Mouse (Mus musculus) kidney, postnatal 36 days (tissue): ENCODE data around the gene Pspn.
A peak's percentile ranks its signal among the peaks of the same experiment; 100 is the strongest.

Experiments used
- DNase-seq, 2 experiments: peaks; one replicate each; pipeline ENCODE4 v3.0.0; 2021 to 2022; ENCODE audit warnings: mixed read lengths in 2 of 2

Gene Pspn

DNA sequence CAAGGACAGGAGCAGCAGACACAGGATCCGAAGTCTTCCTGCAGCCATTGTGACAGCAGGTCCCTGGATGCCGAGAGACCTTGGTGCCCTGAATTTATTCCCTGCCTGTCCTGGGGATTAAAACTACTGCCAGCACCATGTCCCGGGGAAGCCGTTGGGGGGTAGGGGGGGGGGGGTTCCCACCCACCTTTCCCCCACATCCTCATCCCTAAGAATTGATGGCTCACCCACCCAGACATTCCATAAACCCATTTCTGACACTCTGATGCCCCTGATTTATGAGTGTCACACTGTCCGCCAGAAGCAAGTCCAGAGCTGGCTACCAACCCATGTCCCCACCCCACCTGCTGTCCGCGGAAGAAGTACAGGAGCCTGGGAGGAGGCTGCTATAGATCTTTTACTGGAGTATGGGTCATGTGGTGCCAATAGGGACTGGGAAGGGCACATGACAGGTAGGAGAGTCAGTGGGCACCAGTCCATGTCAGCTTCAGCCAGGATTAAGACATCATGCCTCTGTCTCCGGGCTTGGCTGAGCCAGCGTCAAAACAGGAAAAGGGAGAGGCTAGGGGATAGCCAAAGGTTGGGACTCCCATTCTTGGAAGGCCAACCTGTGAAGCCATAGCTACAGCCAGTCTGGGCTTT, at the start of gene Pspn:
TSS of gene Pspn (minus strand) at position 51 of the 642 bp plus-strand sequence.
- DNase-seq: peak; percentile 17 to 22

GRCm38 (mm10) chr17:57048816-57049215, 49.0 kb upstream of the Pspn start:
- DNase-seq: no peak

GRCm38 (mm10) chr17:57047406-57047805, 47.6 kb upstream of the Pspn start:
- peak; percentile 13 to 15 for DNase-seq

GRCm38 (mm10) chr17:57041554-57041953, 41.7 kb upstream of the Pspn start, which contains the start of gene Slc25a41:
Gene Slc25a41, minus strand, starts transcription at chr17:57041654.
- DNase-seq: no peak

DNA sequence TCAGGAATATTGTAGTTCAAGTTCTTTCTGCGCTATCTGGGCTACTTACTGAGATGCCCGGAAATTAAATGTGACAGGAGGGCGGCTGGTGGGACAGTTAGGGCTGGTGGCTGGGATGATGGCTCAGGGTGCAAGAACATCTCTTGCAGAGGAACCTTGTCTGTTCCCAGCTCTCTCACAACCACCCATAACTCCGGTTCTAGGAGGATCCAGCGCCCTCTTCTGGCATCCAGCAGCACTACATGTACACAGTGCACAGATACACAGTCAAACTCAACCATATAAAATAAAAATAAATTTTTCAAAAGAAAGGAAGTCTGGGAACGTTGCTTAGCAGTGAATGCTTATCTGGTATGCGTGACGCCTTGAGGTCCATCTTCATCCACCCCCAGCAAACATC, 39.2 kb upstream of the Pspn start:
- peak in 1 of 2 experiments; percentile 27 for DNase-seq

DNA sequence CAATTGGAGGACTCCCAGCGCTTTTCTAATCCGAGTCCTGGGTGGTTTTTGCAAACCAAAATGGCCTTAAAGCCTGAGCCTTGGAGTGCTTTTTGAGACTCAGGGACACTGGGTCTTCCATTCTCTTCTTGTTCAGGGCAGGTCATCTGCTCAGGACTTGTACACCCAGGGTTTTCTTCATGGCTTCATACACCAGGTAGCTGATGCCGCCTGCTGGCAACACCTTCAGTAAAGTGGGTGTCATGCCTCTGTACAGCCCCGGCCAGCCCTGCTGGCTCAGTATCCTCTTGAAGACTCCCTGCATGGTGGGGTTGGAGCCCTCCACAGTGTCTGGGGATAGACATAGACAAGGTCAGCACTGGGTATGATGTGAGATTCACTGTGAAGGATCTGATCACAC, 33.0 kb upstream of the Pspn start:
- DNase-seq: no peak

DNA sequence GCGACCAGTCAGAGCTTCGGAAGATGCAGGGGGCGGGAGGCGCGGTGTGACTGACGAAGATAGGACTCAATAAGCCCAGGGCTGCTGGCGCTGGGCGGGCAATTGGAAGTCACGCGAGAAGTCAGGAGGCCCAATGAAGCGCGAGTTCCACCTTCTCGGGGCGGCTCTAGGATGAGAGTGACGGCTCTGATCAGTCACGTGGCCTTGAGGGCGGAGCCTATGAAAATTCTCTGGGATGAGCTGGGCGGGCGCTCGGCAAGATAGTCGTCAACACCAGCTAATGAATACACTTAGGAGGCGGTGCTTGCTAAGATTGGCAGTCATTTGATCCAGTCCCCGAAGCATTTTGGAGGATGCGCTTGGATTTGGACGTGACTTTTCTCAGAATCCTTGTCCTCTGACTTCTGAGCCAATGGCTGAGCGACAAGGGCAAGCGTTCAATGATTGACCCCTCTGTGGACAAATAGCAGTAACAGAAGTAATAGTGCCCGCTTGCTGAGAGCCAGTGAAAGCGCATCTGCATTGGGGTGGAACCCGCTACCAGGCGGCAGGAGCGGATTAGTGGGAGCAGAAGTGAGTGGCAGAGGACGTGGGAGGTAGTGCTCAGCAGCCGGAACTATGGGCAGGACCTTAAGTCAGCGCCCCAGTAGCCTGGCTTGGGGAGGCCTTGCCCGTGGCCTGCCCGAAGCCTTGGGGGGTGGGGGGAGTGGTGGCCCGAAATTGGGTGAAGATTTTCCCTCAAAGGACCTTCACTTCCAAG, 32.0 kb upstream of the Pspn start:
- DNase-seq: peak; percentile 100

DNA sequence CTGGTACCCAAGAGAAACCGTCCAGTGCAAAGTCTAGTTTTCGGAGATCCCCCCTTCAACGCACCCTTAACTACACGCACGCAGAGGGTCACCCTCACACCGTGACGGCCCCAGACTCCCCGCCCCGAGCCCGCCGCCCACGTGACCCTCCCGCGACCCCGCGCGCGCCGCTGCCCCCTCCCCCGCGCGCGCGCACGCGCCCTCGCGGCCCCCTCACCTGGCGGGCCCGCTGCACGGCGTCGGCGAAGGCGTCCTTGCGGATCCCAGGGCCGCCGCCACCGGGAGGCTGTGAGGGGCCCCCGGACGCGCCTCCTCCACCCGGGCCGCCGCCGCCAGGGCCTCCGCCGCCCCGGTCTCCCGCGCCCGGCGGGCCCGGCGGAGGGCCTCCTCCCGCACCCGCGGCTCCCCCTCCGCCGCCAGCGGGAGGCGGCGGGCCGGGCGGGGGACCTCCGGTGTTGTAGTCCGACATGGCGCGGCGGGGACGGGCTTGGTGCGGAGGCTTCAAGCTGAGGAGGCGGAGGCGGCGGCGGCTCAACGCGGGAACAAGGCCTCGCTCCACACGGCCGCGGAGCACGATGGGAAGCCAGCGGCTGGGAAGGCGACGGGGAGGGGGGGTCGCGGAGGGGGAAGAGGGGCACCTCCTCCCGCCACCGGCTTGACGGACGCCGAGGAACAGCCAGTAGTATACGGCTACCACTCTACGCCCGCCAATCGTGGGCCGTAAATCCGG, 31.3 kb upstream of the Pspn start, which contains the start of gene Khsrp:
TSS of gene Khsrp (minus strand) at position 592 of the 730 bp plus-strand sequence.
- DNase-seq: peak; percentile 28 to 52

GRCm38 (mm10) chr17:57029691-57030090, 29.9 kb upstream of the Pspn start:
- DNase-seq: peak; percentile 27 to 43

DNA sequence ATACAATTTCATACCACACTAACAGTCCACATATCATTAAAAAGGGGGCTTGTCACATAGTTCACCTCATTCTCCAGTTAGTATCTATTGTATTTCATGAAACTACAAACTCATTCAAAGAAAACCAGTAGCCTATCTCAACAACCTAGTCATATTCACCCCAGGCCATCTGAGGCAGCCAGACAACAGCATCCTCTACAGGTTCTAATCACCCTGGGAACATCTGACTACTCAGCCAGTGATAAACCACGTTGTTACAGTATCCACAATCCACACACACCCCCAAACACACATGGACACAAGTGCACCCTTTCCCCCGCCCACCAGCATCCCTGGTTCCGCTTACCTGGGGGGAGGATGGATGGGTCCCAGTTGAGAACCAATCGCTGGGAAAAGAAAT, 27.7 kb upstream of the Pspn start:
- no peak for DNase-seq

- no peak for DNase-seq
These were observed 21.1 kb upstream of the Pspn start for GRCm38 (mm10) chr17:57020960-57021359.

DNA sequence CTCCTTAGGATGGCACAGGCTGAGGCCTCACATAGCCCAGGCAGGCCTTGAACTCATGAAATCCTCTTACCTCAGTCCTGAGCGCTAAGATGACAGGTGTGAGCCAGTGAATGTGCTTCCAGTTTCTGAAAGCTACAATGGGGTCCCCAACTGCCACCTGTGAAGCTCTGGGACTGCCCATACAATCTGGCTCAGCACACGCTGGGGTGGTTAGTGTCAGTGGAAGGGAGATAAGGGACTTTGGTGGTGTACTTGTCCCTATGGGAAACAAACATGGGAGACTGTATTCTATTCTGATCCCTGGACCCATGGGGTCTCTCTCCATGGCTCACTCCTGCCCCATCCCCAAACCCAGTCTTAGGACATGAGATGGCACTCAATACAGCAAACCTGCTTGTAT, 19.9 kb upstream of the Pspn start:
- DNase-seq: no peak

- no peak for DNase-seq
These were observed 12.5 kb upstream of the Pspn start for GRCm38 (mm10) chr17:57012245-57012795.

- peak; percentile 93 to 96 for DNase-seq
These were observed 11.7 kb upstream of the Pspn start, which contains the start of the genes Gtf2f1 and Gm17949 for GRCm38 (mm10) chr17:57011236-57012141. Gene Gtf2f1, minus strand, starts transcription at chr17:57011288. Gene Gm17949, plus strand, starts transcription at chr17:57011469.

DNA sequence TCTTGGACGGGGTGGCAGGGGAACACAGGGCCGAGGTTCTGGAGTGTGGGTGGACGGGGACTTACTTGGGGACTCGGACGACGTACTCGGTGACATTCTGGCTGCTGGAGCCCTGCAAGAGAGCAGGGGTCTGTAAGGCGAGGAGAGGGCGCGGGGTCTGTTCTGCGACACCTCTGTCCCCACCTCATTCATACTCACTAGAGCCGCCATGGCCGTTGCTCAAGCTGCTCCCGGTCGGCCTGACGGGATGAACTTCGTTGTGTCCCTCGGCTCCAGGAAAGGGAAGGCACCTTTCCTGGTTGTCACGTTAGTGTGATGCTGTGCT, 11.1 kb upstream of the Pspn start:
- no peak for DNase-seq

DNA sequence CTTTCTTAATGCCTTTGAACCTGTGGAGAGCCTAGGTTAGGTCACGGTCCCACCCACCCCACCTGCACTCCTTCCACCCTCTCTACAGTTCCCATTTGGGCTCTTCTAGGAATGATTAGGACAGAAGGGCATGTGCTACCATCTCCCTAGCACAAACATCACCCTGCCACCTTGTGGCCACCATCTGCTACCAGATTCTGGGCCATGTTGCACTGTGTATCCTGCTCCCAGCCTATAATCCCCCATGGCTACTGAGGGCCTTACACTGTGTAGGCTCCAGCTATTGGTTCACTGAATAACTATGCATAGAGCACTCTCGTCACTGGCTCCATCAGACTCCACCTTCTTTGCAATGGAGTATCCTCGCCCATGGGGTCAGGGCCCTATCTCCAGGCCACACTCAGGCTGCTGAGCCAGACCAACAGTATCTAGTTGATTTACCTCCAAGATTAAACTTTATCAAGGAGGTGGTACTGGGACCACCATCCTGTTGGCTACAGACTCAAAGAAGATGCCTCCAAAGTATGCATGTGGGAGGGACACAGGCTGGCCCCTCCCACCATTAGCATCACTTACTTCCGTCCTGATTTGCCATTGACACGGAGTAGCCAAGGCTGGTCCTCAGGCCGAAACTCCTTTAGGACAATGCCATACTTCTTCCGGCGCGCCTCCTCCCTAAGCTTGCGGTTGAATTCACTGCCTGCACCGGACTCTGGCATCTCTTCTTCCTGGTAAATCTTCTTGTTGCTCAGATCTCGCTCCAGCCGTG, 7.5 kb upstream of the Pspn start:
- peak in 1 of 2 experiments; percentile 51 for DNase-seq

DNA sequence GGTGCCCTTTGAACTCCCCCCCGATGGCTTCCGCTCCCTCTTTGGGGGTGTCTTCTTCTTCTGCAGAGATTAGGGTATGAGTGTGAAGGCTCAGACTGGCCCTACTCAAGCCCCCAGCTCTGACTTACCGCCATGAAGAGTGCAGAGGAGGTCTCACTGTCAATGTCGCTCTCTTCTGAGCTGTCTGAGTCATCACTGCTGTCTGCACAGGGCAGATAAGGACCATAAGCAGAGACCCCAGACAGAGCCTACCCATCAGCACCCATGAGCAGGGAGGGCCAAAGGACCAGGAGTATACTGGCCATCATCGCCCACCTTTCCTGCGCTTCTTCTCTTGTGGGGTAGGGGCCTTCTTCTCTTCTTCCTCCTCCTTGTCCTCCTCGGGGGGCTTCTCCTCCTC, 4.2 kb upstream of the Pspn start:
- no peak for DNase-seq

DNA sequence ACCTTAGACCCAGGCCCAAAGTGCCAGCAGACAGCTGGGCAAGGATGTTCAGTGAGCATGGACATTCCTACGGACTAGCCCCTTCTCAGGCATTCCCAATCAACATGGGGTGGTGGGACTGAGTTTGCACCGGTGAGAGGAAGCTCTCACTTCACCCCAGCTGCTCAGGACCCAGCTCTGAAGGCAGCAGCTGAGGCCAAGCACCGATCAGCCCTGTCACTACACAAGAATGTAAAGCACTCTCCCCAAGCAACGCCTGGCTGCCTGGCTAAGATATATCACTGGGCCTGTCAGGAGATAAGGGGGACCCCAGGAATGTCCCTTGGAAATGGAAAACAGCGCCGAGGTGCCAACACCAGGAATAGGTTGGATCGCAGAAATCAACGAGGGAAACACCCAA, 1.4 kb upstream of the Pspn start:
- no peak for DNase-seq

DNA sequence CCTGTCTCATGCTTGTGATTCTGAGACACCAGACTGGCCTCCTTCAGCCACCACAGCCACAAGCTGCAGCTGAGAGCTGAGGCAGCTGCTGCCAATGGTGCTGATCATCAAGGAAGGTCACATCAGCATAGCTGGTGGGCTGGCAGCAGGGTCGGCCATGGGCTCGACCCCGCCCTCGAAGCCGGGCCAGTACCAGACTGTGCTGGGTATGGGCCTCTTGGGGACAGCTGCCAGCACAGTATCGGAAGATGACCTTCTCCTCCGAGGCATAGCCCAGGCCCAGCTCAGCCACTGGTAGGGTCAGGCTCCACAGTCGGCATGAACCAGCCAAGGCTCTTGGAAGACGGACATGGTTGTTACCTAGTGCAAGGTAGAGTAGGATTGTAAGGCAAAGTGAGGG, 404 bp downstream of the Pspn start:
- DNase-seq: no peak

DNA sequence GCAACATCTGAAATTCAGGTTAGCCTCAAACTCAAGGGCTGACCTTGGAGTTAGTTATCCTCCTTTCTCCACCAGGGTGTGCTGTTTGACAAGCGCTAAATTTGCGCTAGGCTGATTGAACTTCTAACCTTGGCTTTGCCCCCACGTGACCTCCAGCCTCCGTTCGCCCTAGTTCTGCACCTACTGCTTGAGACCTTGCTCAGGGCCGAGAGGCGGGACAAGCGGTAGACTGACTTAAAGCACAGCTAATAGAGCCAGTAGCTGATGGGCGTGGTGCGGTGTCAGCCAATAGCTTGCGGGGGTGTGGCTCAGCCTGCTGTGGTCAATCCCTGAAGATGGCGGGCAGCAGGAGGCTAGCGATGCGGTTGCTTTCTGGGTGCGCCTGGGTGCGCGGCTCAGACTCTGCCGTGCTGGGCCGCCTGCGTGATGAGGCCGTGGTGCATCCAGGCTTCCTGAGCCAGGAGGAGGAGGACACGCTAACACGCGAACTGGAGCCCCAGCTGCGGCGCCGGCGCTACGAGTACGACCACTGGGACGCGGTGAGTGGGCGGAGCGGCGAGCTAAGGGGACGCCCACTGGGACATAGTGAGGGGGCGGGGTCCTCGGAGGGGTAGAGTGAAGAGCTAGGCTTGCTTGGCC, 2.7 kb downstream of the Pspn start, which contains the start of gene Alkbh7:
TSS of gene Alkbh7 (plus strand) at position 311 of the 639 bp plus-strand sequence.
- peak; percentile 98 to 100 for DNase-seq

DNA sequence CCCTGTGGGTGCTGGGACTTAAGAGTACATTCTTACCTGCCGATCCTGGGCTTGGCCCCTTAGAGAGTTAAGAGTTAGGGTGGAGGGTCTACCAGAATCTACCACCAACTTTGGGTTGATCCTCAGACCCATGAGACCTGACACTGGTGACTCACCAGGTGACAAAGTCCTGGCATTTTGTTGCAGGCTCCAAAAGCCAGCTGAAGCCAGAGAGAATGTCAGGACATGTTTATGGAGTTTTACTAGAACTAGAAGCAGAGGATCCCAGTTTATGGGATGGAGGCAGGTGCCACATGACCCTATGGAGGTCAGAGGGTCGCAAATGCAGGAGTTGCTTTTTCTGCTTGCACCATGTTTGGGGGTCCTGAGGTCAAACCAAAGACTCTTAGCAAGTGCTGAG, 3.3 kb downstream of the Pspn start:
- no peak for DNase-seq
